Mouse (Mus musculus) gastrocnemius, postnatal 4 days (tissue): Measurements from ENCODE around the gene Cytip. TPM values are rescaled to one million over a fixed set of nuclear protein-coding genes. Genes with fewer than 3 reads are reported as not detected.
"Not testable (repeated sequence)": the region's sequence is repeated elsewhere in the genome, so short reads cannot be mapped to it uniquely, and the experiment has no call there.

ENCODE experiments used
- DNase-seq, 2 experiments: peaks; one replicate each; pipeline ENCODE4 v3.0.0; 2021 to 2022; ENCODE audit warnings: low spot score in 2 of 2, mixed read lengths in 2 of 2
- total RNA-seq, 2 experiments: library from RNA; stranded (reverse); gene quantifications; 2 replicates each; pipeline ENCODE4 v1.2.3; 2021

The Cytip gene
- total RNA-seq, 2 experiments from 2014 or later: 1.3 TPM

DNA sequence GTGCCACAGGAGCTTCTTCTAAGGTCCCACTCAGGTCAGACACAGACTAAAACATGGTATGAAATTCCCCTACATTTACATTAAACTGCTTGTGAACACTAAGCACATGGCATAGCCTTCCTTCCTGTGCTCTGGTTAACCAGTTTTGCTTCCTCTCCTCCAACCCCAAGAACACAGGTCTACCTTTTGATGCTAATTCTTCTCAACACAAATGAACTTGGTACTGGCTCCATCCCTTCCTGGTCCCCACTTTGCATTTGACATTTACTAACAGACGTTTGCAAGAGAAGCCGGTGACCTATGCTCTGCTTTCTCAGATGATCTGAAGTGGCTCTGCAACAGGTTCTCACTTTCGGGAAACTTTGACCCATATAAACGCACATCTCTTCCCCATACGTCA is 65.4 kb downstream of the Cytip start:
- no peak for DNase-seq

DNA sequence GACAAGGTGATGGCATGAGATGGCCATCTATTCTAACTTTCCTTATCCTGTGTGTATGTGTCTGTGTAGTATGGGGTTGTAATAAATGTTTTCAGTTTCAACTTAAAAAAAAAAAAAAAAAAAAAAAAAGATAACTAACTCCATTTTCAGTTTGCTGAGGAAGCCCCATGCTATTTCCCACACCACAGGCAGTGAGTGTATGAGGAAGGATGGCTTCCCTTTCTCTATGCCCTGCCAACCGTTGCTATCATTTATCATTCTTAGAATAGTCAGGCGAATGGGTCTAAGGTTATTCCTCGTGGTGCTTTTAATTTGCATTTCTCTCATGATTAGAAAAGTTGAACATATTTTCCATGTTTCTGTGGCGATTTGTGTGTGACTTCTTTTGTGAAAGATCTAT is 84.2 kb downstream of the Cytip start:
- no peak for DNase-seq

GRCm38 (mm10) chr2:58107887-58108286 is 87.4 kb downstream of the Cytip start:
- DNase-seq: not testable (repeated sequence)

- no peak for DNase-seq
These were observed 88.3 kb downstream of the Cytip start for GRCm38 (mm10) chr2:58107046-58107445.

- DNase-seq: no peak
These were observed 100.5 kb downstream of the Cytip start for GRCm38 (mm10) chr2:58094818-58095217.

DNA sequence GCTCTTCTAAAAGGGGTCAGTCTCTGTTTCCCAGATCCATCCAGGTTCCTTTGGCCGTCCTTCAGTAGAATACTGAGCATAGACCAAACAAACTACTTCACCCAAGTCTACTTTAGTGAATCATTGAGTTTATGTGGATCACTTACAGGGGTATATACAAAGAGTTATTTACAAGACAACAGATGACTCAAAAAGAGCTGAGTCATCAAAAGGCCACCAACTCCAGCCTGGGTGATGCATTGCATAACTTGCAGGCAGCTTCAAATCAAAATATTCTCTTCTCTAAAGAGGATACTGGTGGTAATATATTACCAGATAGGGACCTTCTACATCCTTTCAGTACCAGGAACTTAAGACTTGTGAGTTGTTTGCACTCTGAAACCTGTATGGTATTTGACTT is 108.9 kb downstream of the Cytip start:
- no peak for DNase-seq

GRCm38 (mm10) chr2:58079849-58080248 is 115.5 kb downstream of the Cytip start:
- no peak for DNase-seq

Other genes starting within 250 kb of the Cytip start
- 1 to 10 TPM; 3.1 to 3.9 TPM for gene Galnt5, start 197.6 kb downstream of the Cytip start, total RNA-seq
- not detected for gene Ermn, start 142.7 kb downstream of the Cytip start, total RNA-seq
- gene Acvr1c, start 162.4 kb upstream of the Cytip start, total RNA-seq: 1 to 10 TPM; 2.6 to 4.0 TPM